Mouse (Mus musculus) ZHBTc4 (cell line): ENCODE results near the gene Ly6g5b.

Source experiments
- DNase-seq: peaks from one replicate; pipeline ENCODE4 v3.0.0-alpha.2; 2011; ENCODE audit warnings: low read depth, low spot score

The Ly6g5b gene

DNA sequence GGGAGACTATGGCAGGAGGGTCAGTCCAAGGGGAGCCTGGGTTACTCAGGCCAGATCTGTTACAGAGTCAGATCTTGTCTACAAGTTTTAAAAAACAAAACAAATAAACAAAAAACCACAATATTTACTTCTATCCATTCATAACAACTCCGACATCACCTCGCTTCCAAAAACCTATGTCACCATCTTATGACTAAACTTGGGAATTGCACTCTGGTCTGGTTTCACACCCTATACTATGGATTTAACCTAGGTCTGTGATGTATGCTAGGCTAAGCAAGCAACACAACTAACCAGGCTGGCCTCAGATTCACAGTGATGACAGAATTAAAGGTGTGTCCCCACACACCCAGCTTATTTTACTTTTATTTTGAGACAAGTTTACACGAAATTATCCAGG, 8.7 kb downstream of the Ly6g5b start:
- no peak for DNase-seq

DNA sequence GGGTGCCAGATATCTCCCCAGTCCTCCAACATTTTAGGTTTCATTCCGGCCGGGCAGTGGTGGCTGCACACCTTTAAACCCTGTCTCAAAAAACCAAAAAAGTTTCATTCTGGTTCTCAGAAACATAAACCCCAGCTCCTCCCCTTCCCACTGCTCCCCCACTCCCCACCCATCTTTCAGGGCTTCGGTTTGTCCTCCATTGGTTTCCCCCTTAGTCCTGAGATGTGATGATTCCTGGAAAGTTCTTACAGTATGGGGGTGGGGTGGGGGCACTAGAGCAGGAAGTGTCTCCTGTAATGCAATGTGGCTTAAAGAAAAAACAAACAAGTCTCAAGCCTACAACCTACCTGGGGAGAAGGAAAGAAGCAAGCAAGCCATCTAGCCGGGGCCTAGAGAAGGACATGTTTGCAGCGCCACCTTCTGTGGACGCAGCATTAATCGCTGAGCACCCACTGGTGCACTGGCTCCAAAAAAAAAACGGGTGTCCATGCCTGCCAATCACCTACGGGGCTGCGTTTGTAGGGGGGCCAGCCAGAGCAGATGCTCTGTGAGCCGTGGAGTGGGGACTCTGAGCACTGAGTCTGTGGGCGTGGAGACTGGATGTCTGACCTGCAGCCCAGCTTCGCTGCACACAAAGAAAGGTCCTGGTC, 9.4 kb downstream of the Ly6g5b start:
- peak; percentile 50 for DNase-seq

DNA sequence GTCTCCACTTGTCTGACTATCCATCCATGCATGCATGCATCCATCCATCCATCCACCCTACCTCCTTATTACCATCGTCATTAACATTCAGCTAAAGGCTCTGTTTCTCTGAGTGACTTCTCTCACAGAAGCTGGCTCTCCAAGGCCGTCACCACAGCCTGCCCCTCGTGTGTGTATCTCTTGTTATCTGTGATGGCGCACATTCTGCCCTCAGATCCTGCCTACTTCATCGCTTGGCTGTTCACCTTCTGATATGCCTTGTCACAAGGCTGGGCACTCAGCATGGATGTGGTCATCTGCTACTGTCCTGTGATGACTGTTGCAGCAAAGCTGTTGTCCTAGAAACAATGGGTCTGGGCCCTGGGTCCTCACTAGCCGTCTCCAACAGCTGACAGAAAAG, 10.5 kb downstream of the Ly6g5b start:
- DNase-seq = no peak

DNA sequence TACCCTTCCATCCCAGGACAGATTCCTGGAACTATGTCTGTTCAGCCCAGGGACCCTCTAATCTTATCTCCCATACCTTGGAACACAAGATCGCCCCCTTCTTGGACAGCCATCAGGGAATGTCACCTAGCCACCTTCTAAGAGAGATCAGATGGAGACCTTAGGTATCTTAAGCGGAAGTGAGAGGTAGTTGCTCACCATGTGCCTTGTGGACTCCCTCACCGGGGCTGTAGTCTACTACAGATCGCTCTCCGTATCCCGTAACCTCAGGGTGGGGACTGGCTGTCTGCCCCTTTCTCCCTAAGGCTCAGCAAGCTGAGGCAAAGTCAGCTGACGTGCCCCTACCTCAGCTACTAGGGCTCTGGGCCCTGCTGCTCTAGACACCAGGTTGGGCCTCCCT, 11.1 kb downstream of the Ly6g5b start:
- no peak for DNase-seq

DNA sequence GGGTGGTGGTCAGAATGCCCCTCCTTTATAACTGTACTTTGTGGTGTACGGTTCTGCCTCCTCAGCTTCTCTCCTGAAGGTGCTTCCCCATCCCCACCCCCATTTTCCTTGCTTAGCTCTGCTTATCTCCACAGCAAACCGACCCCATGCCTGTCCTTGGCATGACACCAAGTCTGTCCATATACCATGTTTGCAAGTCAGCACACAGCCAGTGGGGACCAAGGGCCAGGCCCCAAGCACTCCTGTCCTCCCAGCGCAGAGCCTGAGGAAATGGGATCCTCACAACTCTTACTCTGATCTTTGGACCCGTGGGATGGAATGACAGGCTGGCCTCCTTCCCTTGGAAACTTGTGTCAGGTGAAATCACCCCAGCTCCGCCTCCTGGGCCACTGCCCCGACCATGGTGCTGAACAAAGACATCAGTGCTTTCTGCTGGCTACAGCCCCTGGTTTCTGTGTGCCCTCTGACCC, 12.0 kb downstream of the Ly6g5b start:
- DNase-seq = no peak

DNA sequence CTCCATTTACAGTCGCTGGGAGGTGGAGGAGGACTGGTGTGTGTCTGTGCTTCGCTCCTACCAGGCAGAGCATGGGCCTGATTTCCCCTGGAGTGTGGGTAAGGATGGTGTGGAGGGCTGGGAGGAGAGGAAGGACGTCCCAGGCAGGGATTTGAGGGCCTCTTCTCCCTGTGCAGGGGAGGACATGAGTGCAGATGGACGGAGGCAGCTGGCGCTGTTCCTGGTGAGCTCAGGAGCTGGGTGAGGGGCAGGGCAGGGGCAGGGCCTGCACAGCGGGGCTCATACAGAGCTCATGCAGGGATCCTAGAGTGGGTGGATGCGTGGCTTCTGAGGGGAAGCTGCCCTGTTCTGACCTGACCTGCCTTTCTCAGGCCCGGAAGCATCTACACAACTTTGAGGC, 12.9 kb downstream of the Ly6g5b start:
- DNase-seq = no peak

DNA sequence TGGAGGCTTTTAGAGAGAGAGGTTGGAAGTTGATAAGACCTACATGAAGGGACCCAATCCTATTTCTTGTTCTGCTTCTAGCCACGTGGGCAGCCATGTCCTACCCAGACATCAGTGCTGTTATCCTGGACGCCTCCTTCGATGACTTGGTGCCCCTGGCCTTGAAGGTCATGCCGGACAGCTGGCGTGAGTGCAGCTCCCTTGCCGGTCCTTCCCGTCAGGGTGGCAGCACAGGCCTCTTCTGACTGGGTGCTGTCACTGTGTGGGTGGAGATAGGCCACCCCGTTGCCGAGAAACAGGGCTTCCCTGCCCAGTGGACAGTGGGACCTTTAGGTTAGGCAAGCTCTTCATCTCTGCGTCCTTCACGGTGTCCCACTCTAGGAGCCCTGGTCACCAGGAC, 14.1 kb downstream of the Ly6g5b start:
- no peak for DNase-seq

DNA sequence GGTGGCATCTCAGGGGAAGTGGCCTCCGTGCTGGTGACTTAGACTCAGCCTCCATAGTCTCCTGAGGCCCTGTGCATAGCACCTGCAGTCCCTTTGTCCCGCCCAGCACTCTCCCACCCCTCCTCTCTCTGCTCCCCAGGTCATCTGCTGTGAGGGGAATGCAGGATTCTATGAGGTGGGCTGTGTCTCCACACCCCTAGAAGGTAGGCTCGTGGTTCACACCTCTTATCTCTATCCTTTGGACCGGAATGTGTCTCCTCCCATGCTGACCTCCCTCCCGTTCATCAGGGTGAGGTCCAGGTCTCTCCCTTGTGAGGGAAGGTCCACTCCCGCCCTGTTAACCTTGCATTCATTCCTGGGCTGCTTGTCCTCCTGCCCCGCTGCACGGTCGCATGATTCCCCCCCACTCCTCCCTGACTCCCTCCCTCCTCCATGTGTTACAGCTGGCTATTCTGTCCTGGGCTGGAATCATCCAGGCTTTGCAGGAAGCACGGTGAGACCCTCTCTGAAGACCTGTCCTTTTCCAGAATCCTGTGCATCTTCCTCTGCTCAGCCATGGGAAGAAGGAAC, 14.9 kb downstream of the Ly6g5b start:
- no peak for DNase-seq

DNA sequence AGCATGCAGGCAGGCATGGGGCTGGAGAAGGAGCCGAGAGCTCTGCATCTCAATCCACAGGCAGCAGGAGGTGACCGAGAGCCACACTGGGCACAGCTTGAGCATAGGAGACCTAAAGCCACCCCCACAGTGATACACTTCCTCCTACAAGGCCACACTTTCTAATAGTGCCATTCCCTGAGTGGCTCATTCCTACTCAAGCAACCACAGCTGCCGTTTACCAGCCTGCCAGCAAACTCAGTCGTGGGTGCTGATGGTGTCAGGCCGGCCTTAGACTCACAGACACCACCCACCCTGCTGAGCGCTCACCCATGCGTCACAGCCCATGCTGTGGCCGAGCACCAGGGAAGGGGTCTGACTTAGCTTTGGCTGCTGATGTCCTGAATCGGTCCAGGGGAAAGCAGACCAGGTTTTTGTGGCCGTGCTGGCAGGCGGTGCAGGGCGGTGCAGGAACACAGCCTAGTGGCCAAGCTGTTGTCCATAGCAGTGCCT, 18.0 kb downstream of the Ly6g5b start:
- peak; percentile 23 for DNase-seq

DNA sequence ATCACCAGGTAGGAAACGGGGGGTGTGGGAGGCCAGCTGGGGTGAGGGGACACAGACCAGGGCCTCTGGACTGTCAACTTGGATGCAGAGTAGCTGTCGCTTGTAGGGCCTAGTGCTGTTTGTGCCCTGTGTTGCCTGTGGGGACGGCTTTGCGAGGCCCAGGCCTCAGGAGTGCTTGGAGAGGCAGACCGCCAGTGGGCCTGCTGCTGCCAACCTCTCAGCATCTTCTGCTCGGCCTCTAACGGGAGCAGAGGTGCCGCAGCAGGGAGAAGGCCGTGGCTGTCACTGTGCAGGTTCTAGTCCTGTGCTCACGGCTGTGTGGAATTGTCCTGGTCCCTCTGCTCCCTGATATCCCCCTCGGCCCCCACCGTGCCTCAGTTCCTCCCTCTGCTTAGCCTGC, 18.6 kb downstream of the Ly6g5b start:
- no peak for DNase-seq

DNA sequence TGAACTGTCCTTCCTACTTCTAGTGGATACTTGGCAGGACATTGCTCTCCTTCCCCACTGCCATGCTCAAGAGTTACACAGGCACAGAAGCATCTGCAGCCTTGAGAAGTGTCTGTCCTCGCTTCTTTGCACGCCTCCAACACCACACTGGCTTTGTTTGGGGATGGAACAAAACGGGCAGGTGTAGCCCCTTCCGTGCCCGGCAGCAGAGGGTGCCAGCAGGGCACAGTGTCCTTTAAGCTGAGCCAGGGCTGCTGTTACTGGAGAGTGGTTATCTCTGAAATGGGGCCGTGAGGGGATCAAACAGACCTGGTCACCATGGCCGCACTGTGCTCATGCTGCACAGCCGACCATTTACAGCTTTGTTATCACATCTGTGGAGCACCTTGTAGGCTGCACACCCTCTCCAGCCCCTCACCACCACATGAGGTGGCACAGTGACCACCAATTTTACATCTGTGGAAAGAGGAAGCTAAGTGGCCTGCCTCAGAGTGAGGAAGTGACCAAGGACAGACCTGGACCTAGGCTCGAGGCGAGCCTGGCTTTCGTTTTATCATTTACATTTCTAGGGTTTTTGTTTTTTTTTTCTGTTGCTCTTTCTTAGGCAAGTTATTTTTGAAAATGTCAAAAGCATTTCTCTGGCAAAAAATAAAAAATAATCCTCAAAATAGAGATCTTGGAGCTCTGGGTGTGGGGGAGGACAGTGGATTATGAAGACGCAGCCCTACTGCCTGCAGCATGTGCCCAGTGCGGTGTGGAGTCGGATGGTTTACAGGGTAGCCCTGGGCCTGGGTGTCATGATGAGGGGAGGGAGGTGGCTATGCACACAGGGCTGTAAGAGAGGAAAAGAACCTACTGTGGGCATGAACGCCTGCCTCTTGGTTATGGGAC, 20.5 kb downstream of the Ly6g5b start:
- DNase-seq = no peak

DNA sequence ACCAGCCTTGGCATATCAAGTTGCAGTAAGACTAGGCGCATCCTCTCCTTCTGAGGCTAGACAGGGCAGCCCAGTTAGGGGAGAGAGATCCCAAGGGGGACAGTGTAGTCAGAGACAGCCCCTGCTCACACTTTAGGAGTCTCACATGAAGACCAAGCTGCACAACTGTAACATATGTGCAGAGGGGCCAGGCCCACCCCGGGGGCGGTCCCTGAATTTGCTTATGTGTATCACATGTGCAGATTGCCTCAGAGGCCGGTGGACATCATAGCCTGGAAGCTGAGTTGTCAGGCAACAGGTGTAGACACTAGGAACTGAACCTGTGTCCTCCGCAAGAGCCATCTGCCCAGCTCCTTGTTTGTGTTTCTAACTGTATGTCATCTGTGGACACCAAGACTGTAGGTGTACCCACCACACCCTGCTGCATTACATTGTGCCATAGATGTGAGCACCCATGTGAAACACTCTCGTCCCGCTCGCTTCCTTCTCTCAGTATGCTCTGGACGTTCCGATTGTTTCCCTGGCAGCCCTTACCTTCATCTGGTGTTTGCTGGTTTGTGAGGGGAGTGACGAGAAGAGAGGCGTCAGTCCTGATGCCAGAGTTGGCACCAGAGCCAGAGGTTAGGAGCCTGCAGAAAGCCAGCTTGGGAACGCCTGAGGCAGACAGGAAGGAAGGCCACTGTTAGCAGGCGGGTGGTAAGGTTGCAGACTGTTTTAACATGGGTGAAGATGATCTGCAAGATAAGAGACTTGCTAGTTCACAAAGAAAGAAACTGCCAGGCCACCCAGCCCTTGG, 22.6 kb downstream of the Ly6g5b start:
- DNase-seq = no peak

DNA sequence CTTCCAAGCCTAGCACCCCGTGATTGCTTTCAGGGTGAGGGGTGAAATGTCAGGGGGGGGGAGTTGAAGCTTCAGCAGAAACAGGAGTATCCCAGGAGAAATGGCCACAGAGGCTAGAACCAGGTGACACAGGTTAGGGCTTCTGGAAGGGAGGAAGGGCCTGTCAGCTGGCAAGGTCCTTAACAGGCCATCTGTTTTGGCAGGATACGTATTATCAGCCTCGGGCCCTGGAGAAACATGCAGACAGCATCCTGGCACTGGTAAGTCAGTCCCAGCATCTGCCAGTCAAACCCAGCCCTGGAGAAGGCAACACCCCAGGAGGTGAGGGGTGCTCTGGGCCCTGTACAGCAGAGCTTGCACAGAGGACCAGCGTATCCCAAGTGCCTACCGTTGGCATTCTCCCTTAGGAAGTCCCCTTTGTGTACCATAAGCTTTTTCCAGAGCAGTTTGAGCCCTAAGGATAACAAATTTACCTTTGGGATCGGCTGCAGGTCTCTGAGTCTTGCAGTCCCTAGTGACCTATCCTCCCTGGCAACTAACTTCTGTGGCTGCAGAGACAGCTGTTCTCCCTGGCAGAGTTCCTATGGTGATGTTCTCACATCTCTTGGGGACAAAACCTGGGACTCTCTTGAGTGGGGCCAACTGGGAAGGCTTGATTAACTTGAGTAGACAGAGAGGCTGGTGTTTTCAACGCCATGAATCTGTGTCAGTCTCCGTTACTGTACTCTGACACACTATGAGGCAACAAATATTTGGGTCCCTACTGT, 24.9 kb downstream of the Ly6g5b start:
- no peak for DNase-seq

DNA sequence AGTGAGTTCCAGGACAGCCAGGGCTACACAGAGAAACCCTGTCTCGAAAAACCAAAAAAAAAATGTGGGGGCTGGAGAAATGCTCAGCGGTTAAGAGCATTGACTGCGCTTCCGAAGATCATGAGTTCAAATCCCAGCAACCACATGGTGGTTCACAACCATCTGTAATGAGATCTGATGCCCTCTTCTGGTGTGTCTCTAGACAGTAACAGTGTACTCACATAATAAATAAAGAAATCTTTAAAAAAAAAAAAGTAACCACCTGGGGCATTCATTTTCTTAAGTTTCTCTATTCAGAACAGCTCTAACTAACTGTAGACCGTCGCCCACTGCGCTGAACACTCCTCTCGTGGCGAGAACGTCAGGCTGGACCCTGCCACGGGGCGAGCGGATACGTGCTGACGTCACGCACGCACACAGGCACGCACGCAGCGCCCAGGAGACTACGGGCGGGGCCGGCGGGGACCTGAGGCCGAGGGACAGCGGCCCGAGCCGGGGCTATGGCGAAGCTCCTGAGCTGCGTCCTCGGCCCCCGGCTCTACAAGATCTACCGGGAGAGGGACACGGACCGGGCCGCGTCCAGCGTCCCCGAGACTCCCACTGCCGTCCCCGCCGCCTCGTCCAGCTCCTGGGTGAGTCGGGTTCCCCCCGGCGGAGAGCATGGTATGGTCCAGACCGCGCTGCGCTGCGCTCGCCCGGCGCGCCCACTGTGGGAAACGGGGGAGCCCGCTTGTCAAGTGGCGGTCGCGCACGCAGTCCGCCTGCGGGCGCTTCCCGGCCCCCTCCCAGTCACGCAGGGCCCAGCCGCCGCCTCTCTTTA, 26.2 kb downstream of the Ly6g5b start, which contains the start of gene Abhd16a:
Gene Abhd16a, plus strand, starts transcription at position 439 of the 820 bp plus-strand sequence.
- peak; percentile 97 for DNase-seq

DNA sequence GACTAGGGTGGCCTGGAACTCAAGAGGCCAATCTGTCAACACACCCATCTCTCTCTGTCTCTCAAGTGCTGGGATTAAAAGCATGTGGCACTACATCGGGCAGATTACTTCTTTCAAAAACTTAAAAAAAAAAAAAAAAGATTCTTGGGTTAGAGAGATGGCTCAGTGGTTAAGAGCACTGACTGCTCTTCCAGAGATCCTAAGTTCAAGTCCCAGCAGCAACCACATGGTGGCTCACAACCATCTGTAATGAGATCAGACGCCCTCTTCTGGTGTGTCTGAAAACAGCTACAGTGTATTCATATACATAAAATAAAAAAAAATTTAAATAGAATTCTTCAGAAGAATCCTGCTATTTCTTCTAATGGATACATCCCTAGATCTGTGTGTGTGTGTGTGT, 27.1 kb downstream of the Ly6g5b start:
- peak; percentile 51 for DNase-seq

DNA sequence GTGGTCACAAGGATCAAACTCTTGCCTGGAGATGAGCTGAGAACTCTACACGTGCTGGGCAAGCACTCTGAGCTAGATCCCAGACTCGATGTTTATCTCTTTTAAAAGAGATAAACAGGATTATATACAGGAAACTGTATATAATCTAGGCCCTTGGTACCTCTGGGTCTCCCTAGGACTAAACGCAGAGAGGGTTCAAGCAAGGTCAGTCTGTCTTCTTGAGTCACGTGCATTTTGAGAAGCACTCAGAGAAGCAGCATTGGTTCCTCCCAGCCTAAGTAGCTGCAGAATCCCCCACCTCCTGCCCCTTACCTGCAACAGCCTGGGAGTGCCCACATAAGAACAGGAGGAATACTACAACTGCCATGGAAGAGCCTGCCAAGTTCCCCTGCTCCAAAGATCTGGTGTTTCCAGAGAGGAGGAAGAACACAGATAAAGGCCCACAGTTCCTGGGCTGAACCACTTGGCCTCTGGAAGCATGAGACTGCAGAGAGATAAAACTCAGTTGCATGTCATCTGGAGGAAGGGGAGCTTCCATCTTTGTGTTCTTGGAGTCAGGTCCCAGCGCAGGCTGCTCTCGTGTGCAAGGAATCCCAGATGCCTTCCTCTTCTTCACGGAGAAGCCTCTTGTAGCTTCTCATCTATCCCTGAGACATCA, 29.9 kb downstream of the Ly6g5b start, which contains the start of gene Ly6g6f:
Gene Ly6g6f, minus strand, starts transcription at position 403 of the 658 bp plus-strand sequence.
- no peak for DNase-seq

DNA sequence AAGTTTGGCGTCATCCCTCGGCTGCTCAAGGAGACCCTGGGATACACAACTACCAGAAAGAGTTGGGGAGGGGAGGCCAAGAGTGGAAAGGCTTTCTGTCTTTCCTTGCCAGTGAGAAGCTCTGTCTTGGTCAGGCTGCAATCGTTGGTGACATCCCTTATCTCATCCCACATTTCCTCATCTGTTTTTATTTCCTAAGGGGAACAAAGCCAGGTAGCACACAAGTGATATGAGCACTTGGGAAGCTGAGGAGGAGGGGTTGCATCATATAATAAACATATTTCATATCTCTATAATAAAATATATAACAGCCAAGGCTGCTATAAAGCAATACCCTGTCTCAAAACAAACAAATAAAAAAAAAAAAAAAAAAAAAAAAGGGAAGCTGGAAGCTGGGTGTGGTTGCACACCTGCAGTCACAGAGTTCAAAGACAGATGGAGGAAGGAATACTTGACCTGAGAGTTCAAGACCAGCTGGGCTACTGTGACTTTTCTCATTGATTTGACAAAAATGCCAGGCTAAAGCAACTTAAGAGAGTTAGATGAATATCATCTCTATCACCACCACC, 31.2 kb downstream of the Ly6g5b start:
- no peak for DNase-seq

DNA sequence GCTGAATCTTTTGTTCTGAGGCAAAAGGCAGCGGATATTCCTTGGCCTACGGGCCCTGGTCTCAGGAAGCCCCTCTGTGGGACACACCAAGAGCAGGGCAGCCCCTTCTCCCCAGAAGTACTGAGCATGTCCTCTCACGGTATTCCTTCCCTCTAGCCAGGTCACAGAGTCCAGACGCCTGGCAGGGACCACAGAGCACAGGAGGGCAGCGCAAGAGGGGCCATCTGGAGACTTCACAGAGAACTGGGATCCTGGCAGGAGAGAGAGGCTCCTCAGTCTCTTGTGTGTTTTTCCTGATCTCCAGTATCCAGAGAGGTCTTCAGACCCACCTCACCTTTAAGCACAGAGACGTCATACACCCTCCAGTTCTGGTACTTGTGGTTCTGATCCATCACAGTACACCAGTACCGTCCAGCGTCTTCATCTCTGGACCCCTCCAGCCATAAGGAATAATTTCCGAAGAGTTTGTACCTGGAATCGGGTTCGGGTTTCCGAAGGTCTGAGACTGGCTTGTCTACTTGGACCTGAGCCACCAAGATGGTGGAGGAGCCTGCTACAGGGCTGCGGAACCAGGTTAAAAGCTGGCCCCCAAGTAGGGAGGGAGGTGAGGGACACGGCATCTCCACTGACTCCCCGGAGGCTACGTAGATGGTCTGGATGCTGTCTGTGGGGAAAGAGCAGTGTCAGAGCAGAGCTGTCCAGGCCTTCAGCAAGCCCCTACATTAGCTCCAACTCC, 32.2 kb downstream of the Ly6g5b start:
- no peak for DNase-seq
